In the genomic region with DNA sequence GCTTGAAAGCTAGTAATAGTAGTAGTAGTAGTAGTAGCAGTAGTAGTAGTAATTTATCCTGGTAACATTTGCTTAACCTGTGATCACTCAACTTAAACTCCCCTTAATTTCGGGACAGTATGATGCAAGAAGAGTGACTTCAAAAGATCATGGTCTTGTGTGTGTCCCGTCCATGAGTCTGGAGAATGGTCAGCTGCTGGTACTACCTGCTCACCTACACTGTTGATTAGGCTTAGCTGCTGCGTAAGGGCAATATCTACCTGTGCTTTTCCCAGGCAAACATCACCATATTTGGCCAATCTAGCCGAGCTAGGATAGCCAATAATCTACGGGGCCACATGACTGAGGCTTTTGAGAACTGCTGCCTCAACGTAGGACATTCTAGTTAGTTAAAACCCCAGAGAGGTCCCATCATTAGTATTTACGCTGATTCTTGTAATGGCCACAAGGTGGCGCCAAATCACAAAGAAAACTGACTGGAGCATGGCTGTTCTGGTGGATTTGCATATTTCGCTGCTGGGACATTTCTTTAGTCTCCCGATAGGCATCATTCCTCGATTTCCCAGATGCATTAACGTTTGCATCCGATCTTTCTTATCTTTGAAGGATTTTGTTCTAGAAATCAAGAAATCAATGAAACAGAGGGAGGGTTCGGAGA, we compare ENCODE assay signal across 8 mouse cellular contexts. TPM values are rescaled to one million over a fixed set of nuclear protein-coding genes. Genes with fewer than 3 reads are reported as not detected.
A peak's percentile ranks its signal among the peaks of the same experiment; 100 is the strongest.
DNase-seq lines count a peak whose midpoint lies in the region; ATAC-seq lines count a peak whose summit lies in the region.

No protein-coding gene starts in this region.

- no peaks in the 10 kb centered on the region for H3K36me3 ChIP-seq in embryonic facial prominence, embryonic 10.5 days (replicated peaks)
- H3K36me3 ChIP-seq in limb, embryonic 11.5 days (ENCODE audit: control insufficient read depth, insufficient read depth, low read length), result no peaks in the 10 kb centered on the region
- no peaks in the 10 kb centered on the region for H3K36me3 ChIP-seq in midbrain, embryonic 13.5 days

- peak; percentile 89 for DNase-seq in 3T3-L1 (ENCODE audit: low read depth, low spot score)
- peak; percentile 42 for DNase-seq in adrenal gland, adult 8-10 months
- DNase-seq in embryonic facial prominence, embryonic 10.5 days (ENCODE audit: low spot score), result peak; percentile 75
- peak; percentile 11 to 36 for DNase-seq in heart, adult 9 months (ENCODE audit: low spot score in 2 of 2)
- peak; percentile 26 to 65 for DNase-seq in kidney, adult 8-10 months
- DNase-seq in limb, embryonic 11.5 days (ENCODE audit: low spot score), result peak; percentile 80
- peak; percentile 39 to 64 for DNase-seq in spleen, postnatal 10 days (ENCODE audit: low spot score in 2 of 2)

- 21% methylated on average over 14 of the region's 14 CpGs for WGBS in embryonic facial prominence, embryonic 10.5 days
- WGBS in limb, embryonic 11.5 days, result 21% methylated on average over 14 of the region's 14 CpGs
- WGBS in midbrain, embryonic 13.5 days, result 20% methylated on average over 14 of the region's 14 CpGs

- H3K27ac ChIP-seq in embryonic facial prominence, embryonic 10.5 days (replicated peaks), result 0 out of 2 replicates have a peak overlapping the region, but pooled peaks have one; percentile 35
- no peak overlapping the region for H3K27ac ChIP-seq in limb, embryonic 11.5 days (replicated peaks; ENCODE audit: low read depth, low read length)
- H3K27ac ChIP-seq in midbrain, embryonic 13.5 days, result no peak overlapping the region

- peak overlapping the region; percentile 27; the same call in 1 of the 2 replicates for H3K4me2 ChIP-seq in limb, embryonic 11.5 days (ENCODE audit: low read depth, severe bottlenecking)
- H3K4me2 ChIP-seq in midbrain, embryonic 13.5 days (replicated peaks), result peak overlapping the region; percentile 49

- H3K9ac ChIP-seq in limb, embryonic 11.5 days (ENCODE audit: low read length), result no peak overlapping the region
- H3K9ac ChIP-seq in midbrain, embryonic 13.5 days (replicated peaks), result peak overlapping the region; percentile 51; the same call in 1 of the 2 replicates

- peak overlapping the region; percentile 39 for H3K4me3 ChIP-seq in embryonic facial prominence, embryonic 10.5 days
- H3K4me3 ChIP-seq in limb, embryonic 11.5 days (ENCODE audit: low read depth, low read length), result no peak overlapping the region
- peak overlapping the region; percentile 28 for H3K4me3 ChIP-seq in midbrain, embryonic 13.5 days (replicated peaks)

- H3K4me1 ChIP-seq in embryonic facial prominence, embryonic 10.5 days, result peaks cover 5% of the 10 kb centered on the region; the same call in 1 of the 2 replicates
- no peaks in the 10 kb centered on the region for H3K4me1 ChIP-seq in limb, embryonic 11.5 days (ENCODE audit: control insufficient read depth, insufficient read depth, low read length)
- peaks cover 6% of the 10 kb centered on the region for H3K4me1 ChIP-seq in midbrain, embryonic 13.5 days (replicated peaks)

- peak; percentile 86 for ATAC-seq in limb, embryonic 11.5 days (ENCODE audit: insufficient number of reproducible peaks, low FRiP score, low TSS enrichment, low read depth)
- peak; percentile 91 for ATAC-seq in midbrain, embryonic 13.5 days

- H3K9me3 ChIP-seq in embryonic facial prominence, embryonic 10.5 days, result no peaks in the 10 kb centered on the region
- H3K9me3 ChIP-seq in limb, embryonic 11.5 days (ENCODE audit: control insufficient read depth, low read length), result no peaks in the 10 kb centered on the region
- no peaks in the 10 kb centered on the region for H3K9me3 ChIP-seq in midbrain, embryonic 13.5 days

- peaks cover 9% of the 10 kb centered on the region; the same call in 1 of the 2 replicates for H3K27me3 ChIP-seq in embryonic facial prominence, embryonic 10.5 days (replicated peaks; ENCODE audit: low read depth, poor library complexity, severe bottlenecking)
- H3K27me3 ChIP-seq in limb, embryonic 11.5 days (ENCODE audit: control insufficient read depth, insufficient read depth, low read length), result no peaks in the 10 kb centered on the region
- H3K27me3 ChIP-seq in midbrain, embryonic 13.5 days, result no peaks in the 10 kb centered on the region

RNA-seq across cellular contexts. Expression of a gene that starts 26.0 kb away (rescaled TPM):
- 1 to 10 TPM; 1.3 to 3.8 (median 2.5) TPM for total RNA-seq in adrenal gland, adult 8-10 months (2022)
- 0.31 and 0.50 TPM in 2 replicates for polyA plus RNA-seq in embryonic facial prominence, embryonic 10.5 days (2016; fragmentation: Nextera tagmentation; extraction: Ambion mirVana)
- 0.21 and 0.32 TPM in 2 replicates for polyA plus RNA-seq in limb, embryonic 11.5 days (2014; fragmentation: Nextera tagmentation; extraction: Ambion mirVana)
- polyA plus RNA-seq in midbrain, embryonic 13.5 days (2015; fragmentation: Nextera tagmentation; extraction: Ambion mirVana), result 0.57 and 0.59 TPM in 2 replicates

Comparison
In these comparisons a context has a peak if more than half of its experiments do, and no peak if none do; other contexts are left out.
1. DNase-seq: peak in every context shown above with its lines; median percentile 89 in 3T3-L1; 80 in limb, embryonic 11.5 days; 75 in embryonic facial prominence, embryonic 10.5 days; 52 in spleen, postnatal 10 days; 46 in kidney, adult 8-10 months; 42 in adrenal gland, adult 8-10 months; 24 in heart, adult 9 months.